Mouse (Mus musculus): Measurements from ENCODE around the gene Kcnj9. TPM values are rescaled to one million over a fixed set of nuclear protein-coding genes. Genes with fewer than 3 reads are reported as not detected.
A peak's percentile ranks its signal among the peaks of the same experiment; 100 is the strongest.

The Kcnj9 gene
- total and polyA plus RNA-seq, 3 experiments = 0.04 TPM; not detected in 2

GRCm38 (mm10) chr1:172325680-172326535 lies 3.2 kb downstream of the Kcnj9 start:
- WGBS = 16% methylated on average over 94 of the region's 94 CpGs

GRCm38 (mm10) chr1:172324725-172325124 lies 4.4 kb downstream of the Kcnj9 start:
- H3K27me3 ChIP-seq (ENCODE audit: control insufficient read depth, insufficient read depth, low read length) = peaks cover 11% of the 10 kb centered on the region; the same call in 1 of the 2 replicates
- H3K4me3 ChIP-seq = no peak overlapping the region
- H3K9ac ChIP-seq (ENCODE audit: low read depth, low read length) = no peak overlapping the region

More at GRCm38 (mm10) chr1:172325680-172326535, 3.2 kb downstream of the Kcnj9 start:
- no peaks in the 10 kb centered on the region for H3K36me3 ChIP-seq (ENCODE audit: control insufficient read depth, insufficient read depth, low read length)
- peak overlapping the region; percentile 41 for H3K4me3 ChIP-seq
- DNase-seq = peak; percentile 69 to 75
- H3K27me3 ChIP-seq (ENCODE audit: control insufficient read depth, insufficient read depth, low read length) = peaks cover 11% of the 10 kb centered on the region; the same call in 1 of the 2 replicates
- no peak overlapping the region for H3K27ac ChIP-seq
- H3K79me2 ChIP-seq (replicated peaks; ENCODE audit: control insufficient read depth, insufficient read depth, low read length) = no peaks in the 10 kb centered on the region
- intact Hi-C loops (cut with DNase I) = no loop called here
- TF ChIP-seq POLR2A (IDR thresholded peaks at IDR 0.05; ENCODE audit: insufficient read depth, low read depth, low read length) = no peak
- peak; percentile 74 for TF ChIP-seq CTCF (IDR thresholded peaks at IDR 0.05)
- no peak for TF ChIP-seq EP300 (IDR thresholded peaks at IDR 0.05; ENCODE audit: insufficient read depth, low read depth, low read length)
- H3K4me1 ChIP-seq (ENCODE audit: control insufficient read depth, insufficient read depth, low read length) = no peaks in the 10 kb centered on the region
- H3K9ac ChIP-seq (ENCODE audit: low read depth, low read length) = peak overlapping the region; percentile 47

GRCm38 (mm10) chr1:172323801-172324359 lies 5.2 kb downstream of the Kcnj9 start:
- TF ChIP-seq CTCF (IDR thresholded peaks at IDR 0.05) = no peak
- no peak for TF ChIP-seq EP300 (IDR thresholded peaks at IDR 0.05; ENCODE audit: insufficient read depth, low read depth, low read length)
- no peak for TF ChIP-seq POLR2A (IDR thresholded peaks at IDR 0.05; ENCODE audit: insufficient read depth, low read depth, low read length)
- Histone ChIP-seq H3K4me3 (no peak overlapping the region), H3K27me3 (ENCODE audit: control insufficient read depth, insufficient read depth, low read length) (peaks cover 7% of the 10 kb centered on the region; the same call in 1 of the 2 replicates), H3K79me2 (replicated peaks; ENCODE audit: control insufficient read depth, insufficient read depth, low read length) (no peaks in the 10 kb centered on the region), H3K4me1 (ENCODE audit: control insufficient read depth, insufficient read depth, low read length) (no peaks in the 10 kb centered on the region), H3K9ac (ENCODE audit: low read depth, low read length) (no peak overlapping the region), H3K27ac (no peak overlapping the region), H3K36me3 (ENCODE audit: control insufficient read depth, insufficient read depth, low read length) (no peaks in the 10 kb centered on the region)
- no peak for DNase-seq
- intact Hi-C loops (cut with DNase I) = loop anchor here (1.0 kb wide), 1 partner anchor 205 kb away; no protein-coding TSS in a partner anchor
- 70% methylated on average over 6 of the region's 6 CpGs for WGBS

More at GRCm38 (mm10) chr1:172324725-172325124, 4.4 kb downstream of the Kcnj9 start:
- no peak overlapping the region for H3K27ac ChIP-seq
- no peaks in the 10 kb centered on the region for H3K79me2 ChIP-seq (replicated peaks; ENCODE audit: control insufficient read depth, insufficient read depth, low read length)
- H3K36me3 ChIP-seq (ENCODE audit: control insufficient read depth, insufficient read depth, low read length) = no peaks in the 10 kb centered on the region
- TF ChIP-seq POLR2A (IDR thresholded peaks at IDR 0.05; ENCODE audit: insufficient read depth, low read depth, low read length) = no peak
- peak; percentile 96 for TF ChIP-seq CTCF (IDR thresholded peaks at IDR 0.05)
- 0 out of 2 replicates have a peak, but pooled peaks have one; percentile 42 for TF ChIP-seq EP300 (IDR thresholded peaks at IDR 0.05; ENCODE audit: insufficient read depth, low read depth, low read length)
- no peaks in the 10 kb centered on the region for H3K4me1 ChIP-seq (ENCODE audit: control insufficient read depth, insufficient read depth, low read length)
- intact Hi-C loops (cut with DNase I) = loop anchor here (1.0 kb wide), 1 partner anchor 205 kb away; no protein-coding TSS in a partner anchor
- 24% methylated on average over 7 of the region's 7 CpGs for WGBS
- DNase-seq = peak; percentile 72 to 79

GRCm38 (mm10) chr1:172323298-172323697 lies 5.8 kb downstream of the Kcnj9 start:
- Histone ChIP-seq H3K36me3 (ENCODE audit: control insufficient read depth, insufficient read depth, low read length) (no peaks in the 10 kb centered on the region), H3K27me3 (ENCODE audit: control insufficient read depth, insufficient read depth, low read length) (peaks cover 7% of the 10 kb centered on the region; the same call in 1 of the 2 replicates), H3K9ac (ENCODE audit: low read depth, low read length) (no peak overlapping the region), H3K79me2 (replicated peaks; ENCODE audit: control insufficient read depth, insufficient read depth, low read length) (no peaks in the 10 kb centered on the region), H3K4me3 (no peak overlapping the region), H3K27ac (no peak overlapping the region), H3K4me1 (ENCODE audit: control insufficient read depth, insufficient read depth, low read length) (no peaks in the 10 kb centered on the region)
- TF ChIP-seq POLR2A (IDR thresholded peaks at IDR 0.05; ENCODE audit: insufficient read depth, low read depth, low read length) = no peak
- TF ChIP-seq EP300 (IDR thresholded peaks at IDR 0.05; ENCODE audit: insufficient read depth, low read depth, low read length) = no peak
- TF ChIP-seq CTCF (IDR thresholded peaks at IDR 0.05) = no peak
- DNase-seq = no peak
- intact Hi-C loops (cut with DNase I) = no loop called here
- WGBS = 57% methylated on average over 5 of the region's 5 CpGs

GRCm38 (mm10) chr1:172322725-172323124 lies 6.4 kb downstream of the Kcnj9 start:
- TF ChIP-seq EP300 (IDR thresholded peaks at IDR 0.05; ENCODE audit: insufficient read depth, low read depth, low read length) (no peak), CTCF (IDR thresholded peaks at IDR 0.05) (no peak), POLR2A (IDR thresholded peaks at IDR 0.05; ENCODE audit: insufficient read depth, low read depth, low read length) (no peak)
- no peak overlapping the region for H3K9ac ChIP-seq (ENCODE audit: low read depth, low read length)
- intact Hi-C loops (cut with DNase I) = no loop called here
- WGBS = 53% methylated on average over 13 of the region's 13 CpGs
- peaks cover 7% of the 10 kb centered on the region; the same call in 1 of the 2 replicates for H3K27me3 ChIP-seq (ENCODE audit: control insufficient read depth, insufficient read depth, low read length)
- no peaks in the 10 kb centered on the region for H3K79me2 ChIP-seq (replicated peaks; ENCODE audit: control insufficient read depth, insufficient read depth, low read length)
- DNase-seq = no peak
- no peak overlapping the region for H3K27ac ChIP-seq
- H3K4me3 ChIP-seq = no peak overlapping the region
- H3K36me3 ChIP-seq (ENCODE audit: control insufficient read depth, insufficient read depth, low read length) = no peaks in the 10 kb centered on the region
- no peaks in the 10 kb centered on the region for H3K4me1 ChIP-seq (ENCODE audit: control insufficient read depth, insufficient read depth, low read length)
